Mouse (Mus musculus): ENCODE measurements at regions not wholly inside any gene's neighbourhood (a gene's known extent, or its start where the extent isn't known, plus 50 kb on each side); places are given as distances from the start of the nearest gene placed in this dataset.

GRCm38 (mm10) chr10:126673437-126673836 is 227.7 kb downstream of the Atp23 start:
- TF ChIP-seq POLR2A (IDR thresholded peaks at IDR 0.05; ENCODE audit: borderline replicate concordance, insufficient read depth, low read length) (no peak), CTCF (IDR thresholded peaks at IDR 0.05; ENCODE audit: borderline replicate concordance, insufficient read depth, low read depth, low read length) (no peak)

All from cerebellum, adult 2 months (tissue).